Mouse (Mus musculus) T-cell, adult 2 months (primary cell): ENCODE results near the gene 0610030E20Rik.

Experiments used
- DNase-seq: peaks from one replicate; pipeline ENCODE4 v3.0.0; 2022; ENCODE audit warnings: low spot score

The 0610030E20Rik gene

DNA sequence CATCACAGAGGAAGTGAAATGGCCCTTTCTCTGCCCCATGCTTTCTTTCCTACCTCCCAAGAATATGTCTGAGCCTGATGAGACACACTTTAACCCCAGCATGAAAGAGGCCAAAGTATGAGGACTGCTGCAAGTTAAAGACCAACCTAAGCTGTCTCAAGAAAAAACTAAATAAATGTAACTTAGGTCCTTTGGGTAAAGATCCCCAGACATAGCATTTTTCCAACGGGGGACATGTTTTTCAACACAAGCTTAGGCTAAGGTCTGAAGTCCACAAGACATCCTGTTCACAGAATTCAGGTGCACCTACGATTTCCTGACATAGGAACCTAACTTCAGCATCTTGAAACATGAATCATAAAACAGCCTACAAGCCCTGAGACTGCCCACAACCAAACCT lies 3.1 kb downstream of the 0610030E20Rik start:
- DNase-seq = no peak

DNA sequence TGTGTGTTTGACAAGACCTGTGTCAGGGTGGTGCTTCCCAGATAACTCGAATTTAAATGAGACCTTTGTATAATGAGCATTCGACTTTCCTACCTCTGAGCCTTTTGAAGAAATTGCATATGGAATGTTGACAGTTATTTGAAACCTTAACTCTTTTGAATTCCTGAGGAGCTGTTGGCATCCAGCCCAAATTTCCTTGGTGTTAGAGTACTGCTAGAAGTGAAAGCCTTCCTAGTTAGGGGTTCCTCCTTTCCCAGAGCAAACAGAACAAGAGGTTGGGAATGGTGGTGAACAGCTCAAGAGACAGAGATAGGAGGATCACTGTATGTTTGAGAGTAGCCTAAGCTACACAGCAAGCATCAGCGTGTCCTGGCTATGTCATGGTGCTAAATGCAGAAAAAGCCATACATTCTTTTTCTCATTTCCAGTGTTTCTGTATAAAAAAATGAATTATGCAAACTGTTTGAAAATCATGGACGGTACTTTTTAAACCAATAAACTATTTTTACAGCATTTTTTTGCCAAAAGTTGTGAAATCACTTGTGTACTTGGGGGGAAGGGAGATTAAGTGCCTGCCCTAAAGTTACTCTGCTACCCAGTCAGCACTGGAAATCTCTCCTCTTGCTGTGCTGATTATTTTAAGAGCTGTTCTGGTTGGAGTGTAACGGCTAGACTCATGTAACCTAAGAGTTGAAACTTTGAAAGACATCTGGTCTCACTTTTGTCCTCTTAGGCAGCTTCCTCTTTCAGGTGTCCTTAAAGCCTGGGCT lies 5.7 kb downstream of the 0610030E20Rik start:
- DNase-seq = no peak

DNA sequence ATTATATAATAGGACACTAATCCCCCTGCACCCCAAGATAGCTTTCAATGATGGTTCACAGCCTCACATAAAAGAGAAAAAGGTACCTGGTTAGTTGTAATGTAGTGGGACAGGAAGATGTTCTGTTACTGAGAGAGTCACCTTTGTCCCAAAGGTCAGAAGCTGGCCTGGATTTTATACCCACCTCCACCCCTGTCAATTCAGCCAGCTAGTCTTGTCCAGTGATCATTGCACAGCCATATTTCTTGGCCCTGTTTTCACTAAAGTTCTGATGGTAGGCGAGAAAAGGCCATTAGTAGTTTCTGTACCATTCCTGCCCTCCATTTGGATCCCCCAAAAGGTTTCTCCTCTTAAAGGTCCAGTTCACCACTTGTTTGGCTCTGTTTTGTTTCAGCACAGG lies 6.9 kb downstream of the 0610030E20Rik start:
- DNase-seq = no peak

DNA sequence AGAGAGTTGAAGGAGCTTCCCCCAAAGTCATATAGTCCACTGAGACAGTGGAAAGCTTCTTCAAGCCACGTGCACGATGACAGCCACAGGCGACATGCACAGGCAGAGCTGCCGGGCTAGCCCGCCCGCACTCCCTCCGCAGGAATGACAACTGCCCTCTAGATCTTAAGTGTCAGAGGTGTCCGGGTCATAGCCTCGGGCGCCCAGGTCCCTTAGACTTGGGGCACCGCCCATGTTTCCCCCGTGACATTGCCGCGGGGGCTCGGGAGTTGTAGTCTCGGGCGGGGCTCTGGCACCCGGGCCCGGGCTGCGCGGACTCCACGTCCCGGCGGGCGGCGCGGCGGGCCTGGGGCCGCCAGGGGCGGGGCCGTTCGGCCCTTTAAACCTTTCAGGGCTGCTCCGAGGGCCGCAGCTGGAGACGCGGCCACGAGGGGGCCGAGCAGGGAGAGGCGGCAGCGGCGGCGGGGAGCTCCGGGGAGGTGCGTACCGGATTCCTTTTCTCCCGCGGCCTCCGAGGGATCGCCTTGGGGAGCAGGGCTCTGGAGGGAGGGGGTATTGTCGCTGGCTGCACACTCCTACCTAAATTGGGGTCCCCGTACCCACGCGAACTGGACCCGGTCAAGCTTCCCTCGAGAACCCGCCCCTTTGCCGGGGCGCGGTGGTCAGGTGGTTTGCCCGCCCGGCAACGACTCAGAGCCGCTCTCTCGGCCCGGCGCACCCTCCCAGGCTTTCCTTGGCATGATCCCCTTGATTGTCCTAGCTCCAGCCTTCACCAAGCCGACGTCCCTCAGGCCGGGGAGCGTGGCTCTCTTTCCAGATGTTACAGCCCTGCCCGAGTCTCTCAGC lies 8.2 kb downstream of the 0610030E20Rik start, which contains the start of gene Tmem150a:
Gene Tmem150a, plus strand, starts transcription at position 382 of the 846 bp plus-strand sequence.
- DNase-seq = peak; percentile 34

DNA sequence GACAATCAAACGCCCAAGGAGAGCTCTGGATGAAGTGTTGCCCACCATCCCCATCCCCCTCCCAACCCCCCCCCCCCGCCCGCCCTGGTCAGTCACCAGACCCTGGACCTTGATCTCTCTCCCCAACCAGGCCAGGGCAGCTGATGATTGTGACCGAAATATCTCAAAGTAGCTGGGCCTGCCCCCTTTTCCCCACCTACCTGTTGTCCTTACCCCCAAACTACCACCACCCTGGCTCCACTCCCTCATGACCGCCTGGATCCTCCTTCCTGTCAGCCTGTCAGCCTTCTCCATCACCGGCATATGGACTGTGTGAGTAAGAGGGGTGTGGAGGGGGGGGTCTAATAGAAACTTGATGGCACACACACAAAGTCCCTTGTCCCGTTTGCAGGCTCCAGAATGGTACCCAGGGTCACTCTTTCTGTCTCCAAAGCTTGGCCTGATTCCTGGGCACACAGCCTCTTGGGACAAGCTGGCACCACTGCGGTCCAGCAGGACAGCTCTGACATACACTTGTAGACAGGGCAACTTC lies 8.9 kb downstream of the 0610030E20Rik start:
- no peak for DNase-seq

DNA sequence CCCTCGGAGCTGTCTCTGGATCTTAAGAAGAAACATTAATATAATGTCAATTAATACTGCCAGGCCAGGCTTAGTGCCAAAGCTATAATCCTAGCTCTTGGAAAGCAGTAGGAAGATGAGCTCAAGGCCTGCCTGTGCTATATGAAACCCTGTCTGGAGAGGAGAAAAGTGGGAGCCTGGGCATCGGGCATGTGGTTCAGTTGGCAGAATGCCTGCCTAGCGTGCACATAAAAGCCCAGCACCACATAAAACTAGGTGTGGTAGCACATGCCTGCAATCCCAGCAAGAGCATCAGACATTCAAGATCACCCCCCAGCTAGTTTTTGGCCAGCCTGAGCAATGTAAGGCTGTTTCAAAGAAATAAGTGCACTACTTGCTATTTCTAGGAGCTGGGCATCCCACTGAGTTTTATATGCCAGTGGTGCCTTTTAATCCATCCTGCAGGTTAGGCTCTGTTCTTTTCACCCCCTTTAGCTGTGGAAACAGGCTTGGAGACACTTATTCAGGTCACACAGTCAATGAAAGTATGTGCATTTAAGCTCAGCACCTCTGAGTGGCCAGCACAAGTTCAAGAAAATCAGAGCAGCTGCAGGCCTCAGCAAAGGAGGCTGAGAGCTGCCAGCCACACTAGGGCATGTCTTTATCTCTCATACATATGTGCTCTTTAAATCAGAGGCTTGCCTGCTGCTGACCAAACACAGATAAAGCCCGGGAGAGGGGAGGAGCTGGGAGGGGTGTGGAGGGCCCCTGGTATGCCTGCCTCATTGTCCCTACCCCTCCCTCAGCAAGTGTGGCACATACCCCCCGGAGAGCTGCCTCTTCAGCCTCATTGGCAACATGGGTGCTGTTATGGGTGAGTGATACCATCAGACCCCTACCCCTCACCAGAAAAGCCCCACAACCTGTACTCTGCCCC lies 10.3 kb downstream of the 0610030E20Rik start:
- no peak for DNase-seq

DNA sequence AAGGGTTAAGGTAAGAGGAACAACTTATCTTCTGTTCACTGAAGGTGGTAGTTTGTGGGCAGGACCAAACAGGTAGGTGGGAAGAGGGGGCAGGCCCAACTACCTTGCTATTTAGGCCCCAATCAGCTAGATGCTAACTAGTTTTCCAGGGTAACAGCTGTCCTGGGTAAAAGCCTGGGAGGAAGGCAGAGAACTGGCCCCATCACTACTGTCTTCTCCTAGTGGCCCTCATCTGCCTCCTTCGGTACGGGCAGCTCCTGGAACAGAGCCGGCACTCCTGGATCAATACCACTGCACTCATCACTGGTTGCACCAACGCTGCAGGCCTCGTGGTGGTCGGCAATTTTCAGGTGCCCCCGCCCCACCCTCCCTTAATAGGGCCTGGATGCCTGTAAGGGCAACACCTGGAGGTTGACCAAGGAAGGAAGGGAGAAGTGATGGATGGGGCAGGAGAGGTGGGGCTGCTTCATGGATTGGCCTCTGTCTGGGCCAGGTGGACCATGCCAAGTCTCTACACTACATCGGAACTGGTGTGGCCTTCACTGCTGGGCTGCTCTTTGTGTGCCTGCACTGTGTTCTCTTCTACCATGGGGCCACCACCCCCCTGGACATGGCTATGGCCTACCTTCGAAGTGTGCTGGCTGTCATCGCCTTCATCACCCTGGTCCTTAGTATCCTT lies 11.1 kb downstream of the 0610030E20Rik start:
- no peak for DNase-seq

DNA sequence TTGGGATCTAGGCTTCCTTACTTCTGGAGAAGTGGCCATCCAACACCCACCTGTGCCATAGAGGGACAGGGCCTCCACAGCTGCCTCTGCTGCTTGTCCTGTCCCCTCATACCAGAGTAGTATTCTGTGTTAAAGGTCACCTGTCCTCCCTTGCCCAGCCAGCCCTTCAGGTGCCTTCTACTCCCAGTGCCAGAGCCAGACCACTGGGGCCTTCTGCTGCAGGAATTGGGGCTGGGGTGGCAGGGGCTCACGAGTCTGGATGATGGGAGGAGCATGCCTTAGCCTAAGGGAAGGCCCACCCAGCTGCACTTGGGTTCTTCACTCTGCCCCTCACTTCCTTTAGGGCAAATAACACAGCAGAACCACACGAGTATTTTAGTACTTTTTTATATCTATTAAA lies 12.2 kb downstream of the 0610030E20Rik start:
- no peak for DNase-seq

DNA sequence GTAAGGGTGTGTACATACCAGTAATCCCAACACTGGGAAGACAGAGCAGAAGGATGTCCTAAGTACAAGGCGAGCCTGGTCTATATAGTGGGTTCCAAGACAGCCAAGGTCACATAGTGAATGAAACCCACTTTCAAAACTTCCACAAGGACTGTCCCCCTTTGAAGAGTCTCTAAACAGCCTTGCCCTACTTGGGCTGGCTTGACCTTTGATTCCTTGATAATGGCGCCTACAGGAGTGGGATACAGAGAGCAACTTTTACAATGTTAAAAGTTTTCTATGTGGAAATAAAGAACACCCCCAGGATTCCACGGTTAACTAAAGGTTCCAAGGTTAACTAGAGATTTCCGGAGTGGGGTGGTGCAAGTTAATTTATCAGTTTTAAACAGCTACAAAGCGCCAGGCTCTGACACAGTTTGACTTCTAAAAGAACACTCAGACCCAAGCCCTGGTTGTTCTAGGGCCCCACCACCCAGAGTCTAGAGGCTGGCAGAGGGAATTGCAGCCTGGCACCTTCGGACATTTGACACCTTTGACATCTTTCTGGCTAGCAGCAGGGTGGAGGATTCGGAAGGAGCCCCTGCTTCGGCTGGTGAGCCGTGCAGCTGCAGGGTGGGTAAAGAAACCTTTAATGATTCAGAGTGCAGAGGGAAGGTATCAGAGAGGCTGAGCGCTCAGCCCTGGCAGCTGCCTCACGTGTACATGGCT lies 12.9 kb downstream of the 0610030E20Rik start:
- DNase-seq = no peak

DNA sequence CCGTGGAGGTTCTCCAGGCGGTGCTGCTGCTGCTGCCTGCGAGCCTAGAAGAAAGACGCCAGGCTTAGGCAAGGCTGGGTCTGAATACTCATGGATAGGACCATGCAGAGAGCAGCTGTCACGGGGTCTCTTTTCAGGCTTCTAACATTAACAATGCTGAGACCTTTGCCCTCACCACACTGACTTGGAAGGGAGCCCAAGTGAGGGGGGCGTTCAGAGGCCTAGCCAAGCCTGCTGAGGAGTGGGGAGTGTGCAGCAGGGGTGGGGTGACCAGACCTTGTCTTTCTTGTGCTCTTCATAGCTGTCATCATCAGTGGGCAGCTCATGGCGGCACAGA lies 13.4 kb downstream of the 0610030E20Rik start:
- DNase-seq = no peak

DNA sequence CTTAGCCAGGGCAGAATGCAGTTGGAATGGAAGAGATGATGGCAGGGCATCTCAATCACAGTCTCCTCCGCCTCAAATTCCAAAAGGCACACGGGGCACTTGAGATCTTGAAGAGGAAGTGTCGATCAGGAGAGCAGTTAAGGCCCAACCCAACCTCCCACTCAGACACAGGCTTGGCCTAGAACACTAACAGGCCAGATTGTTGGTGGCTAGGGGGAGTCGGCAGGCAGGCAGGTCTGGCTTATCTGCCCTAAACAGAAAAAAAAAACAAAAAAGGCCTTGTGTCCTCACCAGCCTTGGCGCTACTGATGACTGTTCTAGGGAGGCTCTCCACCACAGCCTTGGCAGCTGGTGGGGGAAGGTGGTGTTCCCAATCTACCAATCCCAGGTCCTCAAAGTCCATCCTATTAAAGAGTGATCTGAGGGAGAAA lies 14.0 kb downstream of the 0610030E20Rik start:
- DNase-seq = no peak

DNA sequence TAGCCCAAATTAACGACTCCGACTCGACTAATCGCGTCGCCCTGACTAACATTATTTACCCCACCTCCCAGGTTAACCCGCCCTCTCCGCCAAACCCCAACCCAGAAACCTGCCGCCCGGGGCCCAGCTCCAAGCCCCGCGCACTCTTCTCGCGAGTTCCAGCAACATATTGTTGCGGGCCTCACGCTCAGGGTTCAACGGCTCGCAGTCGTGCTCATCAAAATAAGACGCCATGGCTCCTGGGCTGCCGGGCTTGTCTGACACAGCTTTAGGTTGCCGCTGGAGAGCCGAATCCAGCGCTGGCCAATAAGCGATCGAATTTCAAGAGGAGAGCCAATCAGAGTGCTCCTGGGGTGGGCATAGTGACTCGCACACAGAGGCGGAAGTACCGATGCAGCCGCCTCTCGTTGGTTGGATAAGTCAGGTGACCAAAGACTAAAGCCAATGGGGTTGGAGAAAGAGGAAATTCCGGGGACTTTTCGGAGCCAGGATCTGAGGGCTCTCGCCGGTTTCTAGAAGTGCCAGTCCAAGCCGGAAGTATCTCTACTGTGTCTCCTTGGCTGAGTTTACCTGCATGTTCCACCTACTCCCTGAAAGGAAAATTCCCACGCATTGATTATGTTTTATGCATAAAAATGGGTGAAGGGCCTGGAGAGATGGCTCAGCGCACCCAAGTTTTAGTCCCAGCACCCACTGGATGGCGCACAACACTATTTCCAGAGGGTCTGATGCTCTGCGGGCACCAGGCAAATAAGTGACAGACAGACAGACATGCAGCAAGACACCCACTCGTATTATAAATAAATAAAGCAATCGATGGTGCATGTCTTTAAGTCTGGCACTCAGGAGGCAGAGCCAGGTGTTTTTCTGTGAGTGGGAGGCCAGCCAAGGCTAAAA lies 15.3 kb downstream of the 0610030E20Rik start:
- peak; percentile 97 for DNase-seq

DNA sequence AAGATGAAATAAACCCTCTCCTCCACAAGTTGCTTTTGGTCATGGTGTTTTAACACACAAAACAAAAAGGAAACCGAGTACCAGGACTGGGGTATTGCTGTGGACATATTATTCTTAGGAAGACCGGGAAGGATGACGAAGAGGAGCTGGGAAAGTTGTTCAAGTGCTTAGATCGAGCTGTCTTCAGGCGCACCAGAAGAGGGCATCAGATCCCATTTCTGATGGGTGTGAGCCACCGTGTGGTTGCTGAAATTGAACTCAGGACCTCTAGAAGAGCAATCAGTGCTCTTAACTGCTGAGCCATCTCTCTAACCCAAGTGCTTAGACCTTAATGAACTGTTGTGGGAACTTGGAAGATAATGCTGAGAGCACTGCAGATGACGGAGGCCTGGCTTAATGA lies 16.9 kb downstream of the 0610030E20Rik start:
- DNase-seq = no peak

DNA sequence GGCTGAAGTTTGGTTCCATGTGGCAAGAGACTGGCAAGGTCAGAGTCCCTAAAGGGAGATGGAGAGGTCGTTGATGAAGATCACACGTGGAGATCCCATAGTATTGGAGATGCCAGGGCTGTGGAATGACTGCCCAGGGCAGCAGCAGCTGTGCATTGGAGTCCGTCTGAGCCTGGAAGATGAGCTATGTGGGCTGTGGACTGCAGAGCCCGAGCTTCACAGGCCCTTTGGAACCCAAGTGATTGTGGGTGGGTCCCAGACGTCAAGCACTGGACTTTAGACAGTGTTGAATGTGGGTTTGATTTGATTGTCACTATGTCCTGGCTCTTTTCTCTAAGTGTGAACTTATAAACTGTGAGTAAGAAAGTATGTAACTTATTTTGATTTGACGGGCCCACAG lies 17.9 kb downstream of the 0610030E20Rik start:
- no peak for DNase-seq

DNA sequence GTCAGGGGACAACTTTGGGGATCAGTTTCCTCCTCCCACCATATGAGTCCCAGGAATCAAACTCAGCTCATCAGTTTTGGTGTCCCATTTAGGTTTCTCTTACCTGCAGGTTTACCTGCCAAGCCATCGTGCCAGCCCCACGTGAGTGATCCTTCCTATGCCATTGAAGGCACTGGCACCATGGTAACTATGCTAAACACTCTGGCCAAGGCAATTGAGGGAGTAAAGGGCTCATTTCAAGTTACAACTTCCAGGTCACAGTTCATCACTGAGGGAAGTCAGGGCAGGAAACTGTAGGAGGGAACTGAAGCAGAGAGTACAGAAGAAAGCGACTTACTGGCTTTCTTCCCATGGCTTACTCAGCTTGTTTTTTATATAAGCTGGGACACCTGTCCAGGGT lies 19.2 kb downstream of the 0610030E20Rik start:
- DNase-seq = no peak

DNA sequence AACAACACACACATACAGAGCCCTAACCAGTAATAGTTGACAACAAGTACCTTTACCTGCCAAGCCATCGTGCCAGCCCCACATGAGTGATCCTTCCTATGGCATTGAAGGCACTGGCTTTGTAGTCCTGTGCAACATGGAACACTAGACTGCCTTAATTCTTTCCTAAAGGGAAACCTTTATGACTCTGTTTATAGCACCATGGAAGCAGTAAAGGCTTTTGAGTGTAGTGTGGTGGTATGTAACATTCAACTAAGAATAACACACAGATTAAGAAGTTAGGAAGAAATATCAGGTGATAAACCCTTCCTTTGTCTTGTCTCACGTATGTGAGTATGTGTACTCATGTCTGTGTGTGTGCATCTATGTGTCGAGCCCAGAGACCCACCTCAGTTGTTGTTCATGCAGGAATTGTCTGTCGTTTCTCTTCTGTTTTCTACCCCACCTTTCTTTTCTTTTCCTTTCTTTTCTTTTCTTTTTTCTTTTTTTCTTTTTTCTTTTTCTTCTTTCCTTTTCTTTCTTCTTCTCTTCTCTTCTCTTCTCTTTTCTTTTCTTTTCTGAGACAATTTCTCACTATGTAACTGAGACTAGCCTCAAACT lies 19.8 kb downstream of the 0610030E20Rik start, which contains the start of gene Rnf181:
Gene Rnf181, minus strand, starts transcription at position 113 of the 600 bp plus-strand sequence.
- DNase-seq = no peak

DNA sequence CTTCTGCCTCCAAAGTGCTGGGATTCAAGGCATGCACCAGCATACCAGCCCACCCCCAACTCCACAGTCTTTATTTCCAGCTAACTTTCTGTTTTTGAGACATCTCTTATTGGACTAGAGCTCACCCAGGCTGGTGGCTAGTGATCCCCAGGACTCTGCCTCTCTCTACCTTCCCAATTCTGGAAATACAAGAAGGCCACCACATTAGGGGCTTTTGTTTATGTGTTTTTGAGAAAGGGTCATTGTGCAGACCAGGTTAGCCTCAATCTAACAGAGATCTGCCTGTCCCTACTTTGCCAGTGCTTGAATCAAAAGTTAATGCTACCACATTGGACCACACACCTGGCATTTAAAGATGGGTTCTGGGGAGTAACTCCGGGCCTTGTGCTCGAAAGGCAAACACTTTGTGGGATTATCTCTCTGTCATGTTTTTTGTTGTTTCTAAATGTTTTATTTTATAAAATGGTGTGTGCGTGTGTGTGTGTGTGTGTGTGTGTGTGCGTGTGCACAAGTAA lies 20.4 kb downstream of the 0610030E20Rik start:
- no peak for DNase-seq

DNA sequence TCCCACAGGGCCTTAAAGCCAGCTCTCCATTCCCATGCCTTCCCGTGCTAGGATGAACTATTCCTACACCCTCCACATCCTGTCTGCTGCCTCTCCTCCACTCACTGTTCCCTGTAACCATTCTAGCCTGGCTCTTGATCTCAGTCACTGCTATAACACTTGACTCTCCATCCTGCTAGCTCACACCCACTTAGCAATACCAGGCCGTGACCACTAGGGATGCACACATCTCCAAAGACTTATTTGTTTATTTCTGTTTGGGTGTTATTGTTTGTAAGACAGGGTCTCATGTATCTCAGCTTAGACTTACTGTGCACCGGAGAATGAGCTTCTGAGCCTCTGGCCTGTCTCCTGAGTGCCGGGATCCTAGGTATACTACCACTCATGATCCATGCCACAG lies 22.4 kb downstream of the 0610030E20Rik start:
- DNase-seq = no peak

DNA sequence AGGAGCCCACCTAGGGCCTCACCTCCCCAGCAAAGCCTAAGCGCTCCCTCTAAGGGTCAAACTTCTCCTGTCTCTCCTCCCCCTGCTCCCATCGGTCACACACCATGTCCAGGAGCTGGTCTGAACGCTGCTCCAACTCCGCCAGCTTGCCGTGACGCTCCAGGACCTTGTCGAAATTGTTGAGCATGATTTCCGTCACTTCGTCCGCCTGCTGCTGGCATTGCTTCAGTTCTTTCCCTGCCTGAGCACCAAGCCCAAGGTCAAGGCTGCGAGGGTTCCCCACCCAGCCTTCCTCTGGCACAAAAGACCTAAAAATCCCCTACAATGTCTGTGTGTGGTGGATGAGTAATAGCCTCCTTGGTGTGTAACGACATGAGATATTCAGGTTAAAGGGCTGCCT lies 23.0 kb downstream of the 0610030E20Rik start:
- no peak for DNase-seq
